ENCODE assay signal across 28 mouse cellular contexts in genomic region chr7:131548473-131548872, GRCm38 (mm10). TPM values are rescaled to one million over a fixed set of nuclear protein-coding genes. Genes with fewer than 3 reads are reported as not detected.
"Had no signal": no experiment of that assay in that cellular context is flagged by ENCODE, and none has a peak within 500 bp of the region (broad histone marks: within the 10 kb centered on the region; RNA-seq: fewer than 3 reads in every experiment).

Gene Hmx2, plus strand, starts transcription at chr7:131548773.

- ATAC-seq: hindbrain, postnatal 0 days; liver, embryonic 12.5 days had no signal

- H3K4me2 ChIP-seq: heart, embryonic 11.5 days; heart, embryonic 13.5 days; heart, embryonic 15.5 days; hindbrain, embryonic 13.5 days; hindbrain, embryonic 15.5 days; kidney, embryonic 15.5 days; limb, embryonic 13.5 days; limb, embryonic 15.5 days; liver, embryonic 12.5 days had no signal

- H3K27ac ChIP-seq: heart, adult 2 months; heart, embryonic 13.5 days; heart, embryonic 15.5 days; hindbrain, embryonic 13.5 days; hindbrain, embryonic 15.5 days; hindbrain, postnatal 0 days; kidney, embryonic 15.5 days; kidney, postnatal 0 days; limb, embryonic 13.5 days; limb, embryonic 15.5 days; liver, embryonic 12.5 days had no signal

- H3K9ac ChIP-seq: heart, embryonic 13.5 days; heart, embryonic 15.5 days; hindbrain, embryonic 13.5 days; hindbrain, embryonic 15.5 days; kidney, embryonic 15.5 days; limb, embryonic 13.5 days; limb, embryonic 15.5 days; liver, embryonic 12.5 days had no signal

- H3K4me3 ChIP-seq: heart, adult 2 months; heart, embryonic 13.5 days; heart, embryonic 15.5 days; hindbrain, embryonic 13.5 days; hindbrain, embryonic 15.5 days; kidney, embryonic 15.5 days; limb, embryonic 13.5 days; limb, embryonic 15.5 days; liver, embryonic 12.5 days had no signal

- DNase-seq: gastrocnemius, postnatal 14 days; gastrocnemius, postnatal 36 days; heart, adult 11 months; heart, adult 2 months; heart, postnatal 14 days; heart, postnatal 36 days; kidney, adult 11 months; kidney, adult 2 months; kidney, adult 9 months; kidney, postnatal 14 days; kidney, postnatal 36 days; layer of hippocampus, adult 9-11 months; layer of hippocampus, postnatal 36 days; left cerebral cortex, postnatal 4 days had no signal

- H3K36me3 ChIP-seq: heart, embryonic 13.5 days; heart, embryonic 15.5 days; hindbrain, embryonic 13.5 days; hindbrain, embryonic 15.5 days; kidney, embryonic 15.5 days; limb, embryonic 13.5 days; limb, embryonic 15.5 days; liver, embryonic 12.5 days had no signal

- H3K9me3 ChIP-seq: heart, embryonic 13.5 days; heart, embryonic 15.5 days; hindbrain, embryonic 13.5 days; hindbrain, embryonic 15.5 days; kidney, embryonic 15.5 days; limb, embryonic 13.5 days; limb, embryonic 15.5 days; liver, embryonic 12.5 days had no signal

- H3K4me1 ChIP-seq: liver, embryonic 12.5 days had no signal

RNA-seq across cellular contexts. Expression of gene Hmx2, which starts in this region (rescaled TPM):
- polyA plus RNA-seq: gonadal fat pad, adult 2 months; heart, adult 2 months; heart, embryonic 11.5 days; heart, embryonic 13.5 days; heart, embryonic 15.5 days; heart, postnatal 0 days; limb, embryonic 13.5 days; limb, embryonic 15.5 days; liver, adult 2 months; liver, embryonic 12.5 days had no signal
